8 mouse cellular contexts compared by ENCODE assay signal in the genomic region with DNA sequence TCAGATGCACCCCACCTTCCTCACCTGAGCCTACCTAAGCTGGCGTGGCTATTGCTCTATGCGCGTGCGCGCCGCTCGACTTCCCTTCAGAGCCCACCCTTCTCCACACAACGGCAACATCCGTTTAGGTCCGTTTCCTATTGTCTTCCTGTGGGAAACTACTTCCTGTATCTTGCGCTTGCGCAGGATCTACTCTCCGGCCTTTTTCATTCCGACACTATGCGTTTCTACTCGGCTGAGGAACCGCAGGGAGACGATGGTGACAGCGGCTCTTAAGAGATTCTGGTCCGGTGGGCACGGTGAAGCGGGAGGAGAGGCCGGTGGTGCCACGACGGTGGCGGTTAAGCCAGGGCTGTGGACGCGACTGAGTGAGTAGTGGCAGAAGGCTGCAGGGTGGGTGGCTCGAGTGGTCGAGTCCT. TPM values are rescaled to one million over a fixed set of nuclear protein-coding genes. Genes with fewer than 3 reads are reported as not detected.
DNase-seq lines count a peak whose midpoint lies in the region; ATAC-seq lines count a peak whose summit lies in the region.

Gene Timm29 (plus strand): TSS at position 20 of the 419 bp plus-strand sequence.
Gene Yipf2 (minus strand): TSS at position 126 of the 419 bp plus-strand sequence.

- H3K4me2 ChIP-seq in hindbrain, embryonic 15.5 days = peak within 1 kb of the TSS; percentile 96

- H3K27me3 ChIP-seq in hindbrain, embryonic 15.5 days = no peaks in the 10 kb centered on the region

- H3K9ac ChIP-seq in hindbrain, embryonic 15.5 days = peak within 1 kb of the TSS; percentile 93

- no peaks in the 10 kb centered on the region for H3K9me3 ChIP-seq in hindbrain, embryonic 15.5 days

- DNase-seq in T-cell, adult 2 months (ENCODE audit: low spot score) = peak; percentile 92
- peak; percentile 89 to 95 for DNase-seq in cerebellum, postnatal 36 days
- peak; percentile 95 to 97 for DNase-seq in frontal cortex, postnatal 36 days (ENCODE audit: low spot score in 2 of 2)
- DNase-seq in left cerebral cortex, adult 11 months (ENCODE audit: low spot score) = peak; percentile 93
- peak; percentile 91 to 94 for DNase-seq in lung, postnatal 4 days
- peak; percentile 99 for DNase-seq in retina, postnatal 7 days (ENCODE audit: low read depth, low spot score)
- peak; percentile 76 for DNase-seq in urinary bladder, adult 2 months (ENCODE audit: low spot score)

- peak within 1 kb of the TSS; percentile 98 for H3K4me3 ChIP-seq in hindbrain, embryonic 15.5 days

- H3K4me1 ChIP-seq in hindbrain, embryonic 15.5 days (replicated peaks) = peaks cover 35% of the 10 kb centered on the region

- H3K36me3 ChIP-seq in hindbrain, embryonic 15.5 days = peaks cover 38% of the 10 kb centered on the region

- H3K27ac ChIP-seq in hindbrain, embryonic 15.5 days (replicated peaks) = peak within 1 kb of the TSS; percentile 89

- peak; percentile 94 for ATAC-seq in hindbrain, embryonic 15.5 days (ENCODE audit: low FRiP score, low read depth)

- under 1% methylated on average over 30 of the region's 30 CpGs for WGBS in hindbrain, embryonic 15.5 days

RNA-seq across cellular contexts. Expression of gene Timm29, which starts in this region (rescaled TPM):
- 60.1 and 61.8 TPM in 2 replicates for polyA plus RNA-seq in hindbrain, embryonic 15.5 days (2015; fragmentation: Nextera tagmentation; extraction: Ambion mirVana)
- polyA plus RNA-seq in urinary bladder, adult 2 months (2012; rRNA removed) = 30.5 and 32.5 TPM in 2 replicates

RNA-seq across cellular contexts. Expression of gene Yipf2, which starts in this region (rescaled TPM):
- polyA plus RNA-seq in hindbrain, embryonic 15.5 days (2015; fragmentation: Nextera tagmentation; extraction: Ambion mirVana) = 25.1 and 25.2 TPM in 2 replicates
- polyA plus RNA-seq in urinary bladder, adult 2 months (2012; rRNA removed) = 29.9 and 33.8 TPM in 2 replicates

Comparison
In these comparisons a context has a peak if more than half of its experiments do, and no peak if none do; other contexts are left out.
1. Peak in every context shown above with its lines: DNase-seq, ATAC-seq, H3K4me3 ChIP-seq and H3K27ac ChIP-seq.